Mouse (Mus musculus) neural tube, embryonic 13.5 days (tissue): ENCODE measurements around the gene Hs6st1. TPM values are rescaled to one million over a fixed set of nuclear protein-coding genes. Genes with fewer than 3 reads are reported as not detected.
"Not testable (repeated sequence)": the region's sequence is repeated elsewhere in the genome, so short reads cannot be mapped to it uniquely, and the experiment has no call there.

ENCODE experiments used
- ATAC-seq: fragments of 200-750 bp; cut with Nextera tagmentation; 2 replicates; pipeline ENCODE4 v1.8.0; 2017; ENCODE audit warnings: low read depth, mild to moderate bottlenecking, moderate TSS enrichment, moderate library complexity
- H3K27ac ChIP-seq: fragments of 300-500 bp; sonication (generic); replicated peaks from 2 replicates; pipeline ENCODE4 v1.5.1; 2015; ENCODE audit warnings: moderate library complexity, mild to moderate bottlenecking, inconsistent platforms
- H3K27me3 ChIP-seq: fragments of 300-500 bp; sonication (generic); 2 replicates; pipeline ENCODE4 v1.6.1; 2015; ENCODE audit warnings: mild to moderate bottlenecking, inconsistent platforms
- H3K36me3 ChIP-seq: fragments of 300-500 bp; sonication (generic); 2 replicates; pipeline ENCODE4 v1.6.1; 2015; ENCODE audit warnings: mild to moderate bottlenecking, inconsistent platforms
- H3K4me1 ChIP-seq: fragments of 300-500 bp; sonication (generic); replicated peaks from 2 replicates; pipeline ENCODE4 v1.6.1; 2015; ENCODE audit warnings: inconsistent platforms
- H3K4me2 ChIP-seq: fragments of 300-500 bp; sonication (generic); 2 replicates; pipeline ENCODE4 v1.6.1; 2015; ENCODE audit warnings: inconsistent platforms, mild to moderate bottlenecking, moderate library complexity
- H3K4me3 ChIP-seq: fragments of 300-500 bp; sonication (generic); 2 replicates; pipeline ENCODE4 v1.5.1; 2015; ENCODE audit warnings: mild to moderate bottlenecking, inconsistent platforms
- H3K9ac ChIP-seq: fragments of 300-500 bp; sonication (generic); 2 replicates; pipeline ENCODE4 v1.6.1; 2015; ENCODE audit warnings: moderate library complexity, mild to moderate bottlenecking, inconsistent platforms
- H3K9me3 ChIP-seq: fragments of 300-500 bp; sonication (generic); 2 replicates; pipeline ENCODE4 v1.6.1; 2016; ENCODE audit warnings: inconsistent platforms
- WGBS: fragments of 180-500 bp; shearing (Covaris S2); methylation state at CpG from one replicate; pipeline ENCODE4 v1.1.7; 2015; 5-methylcytosine and 5-hydroxymethylcytosine counted together
- polyA plus RNA-seq: library from polyadenylated mRNA; unstranded; fragments of >200 nt; fragmentation: Nextera tagmentation; extraction: Ambion mirVana; gene quantifications from 2 replicates; pipeline ENCODE4 v1.2.1, GENCODE M21; 2015

Gene Hs6st1
- polyA plus RNA-seq = 12.0 and 16.9 TPM in 2 replicates

DNA sequence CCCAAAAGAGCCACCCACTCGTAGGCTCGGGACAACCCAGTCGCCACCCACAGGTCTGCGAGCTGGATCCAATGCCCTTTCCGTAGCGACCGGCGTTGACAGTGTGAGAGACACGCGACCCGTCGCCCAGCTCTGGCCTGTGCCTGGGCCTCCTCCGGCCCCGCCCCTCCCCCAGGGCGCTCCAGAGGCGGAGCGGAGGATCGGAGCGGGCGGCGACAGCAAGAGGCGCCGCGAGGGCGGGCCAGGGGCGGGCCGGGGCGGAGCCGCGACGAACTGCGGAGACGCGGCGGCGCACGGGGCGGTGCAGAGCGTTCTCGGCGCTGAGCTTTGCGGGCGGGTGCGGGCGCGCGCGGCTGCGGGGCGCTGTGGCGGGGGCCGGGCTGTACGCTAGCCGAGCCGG, at the start of gene Hs6st1:
Hs6st1 (plus strand) TSS at position 325 of the 400 bp plus-strand sequence.
- H3K4me2 ChIP-seq = peak within 1 kb of the TSS; percentile 98
- H3K27me3 ChIP-seq = no peaks in the 10 kb centered on the region
- no peaks in the 10 kb centered on the region for H3K36me3 ChIP-seq
- H3K27ac ChIP-seq = peak within 1 kb of the TSS; percentile 89
- WGBS = under 1% methylated on average over 40 of the region's 55 CpGs
- H3K9me3 ChIP-seq = no peaks in the 10 kb centered on the region
- H3K4me1 ChIP-seq = peaks cover 72% of the 10 kb centered on the region
- peak; percentile 93 for ATAC-seq
- peak within 1 kb of the TSS; percentile 92 for H3K9ac ChIP-seq
- H3K4me3 ChIP-seq = peak within 1 kb of the TSS; percentile 91

DNA sequence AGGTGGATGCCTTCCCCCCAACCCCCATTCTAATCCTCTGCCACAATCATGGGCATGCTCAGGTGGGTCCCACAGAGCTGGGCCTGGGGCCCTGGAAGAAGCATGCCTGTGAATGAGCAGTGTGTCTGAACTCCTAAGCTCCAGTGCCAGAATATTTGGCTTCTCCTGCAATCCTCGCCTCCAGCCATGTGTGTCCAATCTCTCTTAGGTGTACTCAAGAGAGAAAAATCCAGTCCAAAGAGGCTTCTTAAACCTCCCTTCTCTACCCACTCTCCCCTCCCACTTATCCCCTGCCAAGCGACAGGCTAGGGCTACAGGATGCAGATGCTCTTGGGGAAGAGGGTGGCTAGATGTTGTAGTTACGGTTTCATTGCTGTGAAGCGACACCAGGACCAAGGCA, 49.6 kb upstream of the Hs6st1 start:
- no peaks in the 10 kb centered on the region for H3K27me3 ChIP-seq
- no peak overlapping the region for H3K9ac ChIP-seq
- peaks cover 14% of the 10 kb centered on the region for H3K4me1 ChIP-seq
- ATAC-seq = no peak
- H3K27ac ChIP-seq = no peak overlapping the region
- 91% methylated on average over 4 of the region's 4 CpGs for WGBS
- H3K4me2 ChIP-seq = no peak overlapping the region
- no peaks in the 10 kb centered on the region for H3K36me3 ChIP-seq
- no peak overlapping the region for H3K4me3 ChIP-seq
- H3K9me3 ChIP-seq = no peaks in the 10 kb centered on the region; the same call in 1 of the 2 replicates

DNA sequence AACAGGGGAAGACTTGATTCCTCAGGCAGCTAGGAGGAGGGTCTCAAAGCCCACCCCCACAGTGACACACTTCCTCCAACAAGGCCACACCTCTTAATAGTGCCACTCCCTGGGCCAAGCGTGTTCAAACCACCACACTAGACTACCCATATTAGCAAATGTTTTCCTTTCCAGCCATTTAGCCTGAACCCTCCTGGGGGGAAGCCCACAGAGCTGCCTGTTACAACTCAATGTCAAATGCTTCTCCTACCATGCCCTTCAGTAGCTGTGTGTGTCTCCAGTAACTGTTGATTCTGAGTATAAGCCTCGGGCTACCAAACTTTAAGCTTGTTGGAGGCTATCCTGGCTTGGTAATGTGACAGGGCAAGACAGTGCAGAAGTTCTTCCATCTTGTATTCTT, 49.0 kb upstream of the Hs6st1 start:
- no peaks in the 10 kb centered on the region for H3K27me3 ChIP-seq
- no peaks in the 10 kb centered on the region; the same call in 1 of the 2 replicates for H3K9me3 ChIP-seq
- H3K9ac ChIP-seq = no peak overlapping the region
- no peak for ATAC-seq
- no peak overlapping the region for H3K4me2 ChIP-seq
- H3K36me3 ChIP-seq = no peaks in the 10 kb centered on the region
- H3K4me3 ChIP-seq = no peak overlapping the region
- H3K27ac ChIP-seq = no peak overlapping the region
- peaks cover 14% of the 10 kb centered on the region for H3K4me1 ChIP-seq
- WGBS = 91% methylated on average over 2 of the region's 2 CpGs

- H3K4me2 ChIP-seq = no peak overlapping the region
- 93% methylated on average over 4 of the region's 4 CpGs for WGBS
Observed at GRCm38 (mm10) chr1:36020315-36020714, 47.9 kb upstream of the Hs6st1 start.

DNA sequence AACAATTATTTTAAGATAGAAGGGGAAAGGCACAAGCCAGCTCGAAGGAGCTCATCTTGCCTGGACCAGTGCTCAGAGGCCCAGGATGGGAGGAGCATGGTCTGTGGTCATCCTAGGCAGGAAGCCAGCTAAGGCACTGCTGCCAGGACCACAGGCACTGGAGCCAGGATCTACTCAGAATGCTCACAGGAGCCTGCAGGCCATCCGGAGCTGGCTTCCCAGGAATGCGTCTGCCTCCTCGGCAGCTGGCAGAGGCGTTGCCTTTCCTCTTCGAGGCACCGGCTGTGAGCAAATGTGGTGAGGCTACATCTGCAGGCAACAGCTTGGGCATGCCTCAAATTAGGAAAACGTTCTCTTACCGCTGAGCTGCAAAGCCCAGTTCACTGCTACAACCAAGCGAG, 37.8 kb upstream of the Hs6st1 start:
- Histone ChIP-seq H3K36me3 (no peaks in the 10 kb centered on the region), H3K4me2 (no peak overlapping the region), H3K4me3 (no peak overlapping the region), H3K9me3 (no peaks in the 10 kb centered on the region), H3K27me3 (no peaks in the 10 kb centered on the region), H3K27ac (no peak overlapping the region), H3K4me1 (no peaks in the 10 kb centered on the region), H3K9ac (no peak overlapping the region)
- no peak for ATAC-seq
- 74% methylated on average over 10 of the region's 10 CpGs for WGBS

More at GRCm38 (mm10) chr1:36020315-36020714, 47.9 kb upstream of the Hs6st1 start:
- Histone ChIP-seq H3K27me3 (no peaks in the 10 kb centered on the region), H3K27ac (no peak overlapping the region), H3K4me3 (no peak overlapping the region), H3K36me3 (no peaks in the 10 kb centered on the region), H3K9me3 (no peaks in the 10 kb centered on the region; the same call in 1 of the 2 replicates), H3K4me1 (peaks cover 14% of the 10 kb centered on the region), H3K9ac (no peak overlapping the region)
- ATAC-seq = no peak

GRCm38 (mm10) chr1:36038769-36039168, 29.4 kb upstream of the Hs6st1 start:
- no peak for ATAC-seq
- 92% methylated on average over 8 of the region's 8 CpGs for WGBS
- H3K4me1 ChIP-seq = no peaks in the 10 kb centered on the region
- no peak overlapping the region for H3K27ac ChIP-seq
- H3K9me3 ChIP-seq = 0 out of 2 replicates have a peak, but pooled peaks cover 13% of the 10 kb centered on the region
- no peak overlapping the region for H3K4me2 ChIP-seq
- H3K36me3 ChIP-seq = no peaks in the 10 kb centered on the region
- H3K4me3 ChIP-seq = no peak overlapping the region
- H3K27me3 ChIP-seq = no peaks in the 10 kb centered on the region
- no peak overlapping the region for H3K9ac ChIP-seq

GRCm38 (mm10) chr1:36042072-36042471, 26.1 kb upstream of the Hs6st1 start:
- Histone ChIP-seq H3K36me3 (no peaks in the 10 kb centered on the region), H3K4me3 (no peak overlapping the region), H3K27me3 (no peaks in the 10 kb centered on the region), H3K9me3 (peaks cover 15% of the 10 kb centered on the region; the same call in 1 of the 2 replicates), H3K4me1 (no peaks in the 10 kb centered on the region), H3K4me2 (no peak overlapping the region), H3K27ac (no peak overlapping the region), H3K9ac (no peak overlapping the region)
- WGBS = 79% methylated on average over 3 of the region's 3 CpGs
- no peak for ATAC-seq

DNA sequence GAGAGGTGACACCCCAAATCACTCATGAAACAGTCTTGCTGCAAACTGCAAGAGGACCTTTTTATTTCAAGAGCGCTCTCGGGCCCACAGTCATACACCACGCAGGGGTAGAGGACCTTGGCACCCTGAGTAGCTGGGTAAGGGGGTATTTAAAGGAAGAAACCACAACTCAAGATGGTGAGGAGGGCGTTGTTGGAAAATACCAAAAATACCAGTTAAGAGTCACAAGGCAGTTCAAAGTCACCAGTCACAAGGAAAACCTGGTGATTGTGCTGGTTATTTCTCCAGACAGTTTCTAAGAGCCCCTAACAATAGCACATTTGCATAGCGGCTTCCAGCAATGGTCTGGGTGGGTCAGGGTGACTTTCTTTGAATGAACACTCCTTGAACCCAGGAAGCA, 24.4 kb upstream of the Hs6st1 start:
- not testable (repeated sequence) for H3K4me3 ChIP-seq, ATAC-seq, H3K36me3 ChIP-seq, H3K27ac ChIP-seq, H3K9ac ChIP-seq, H3K4me2 ChIP-seq, H3K4me1 ChIP-seq, H3K27me3 ChIP-seq
- H3K9me3 ChIP-seq = peaks cover 15% of the 10 kb centered on the region; the same call in 1 of the 2 replicates
- whole genome bisulfite sequencing = 93% methylated on average over 5 of the region's 5 CpGs

GRCm38 (mm10) chr1:36044288-36044687, 23.9 kb upstream of the Hs6st1 start:
- Histone ChIP-seq H3K36me3 (no peaks in the 10 kb centered on the region), H3K4me3 (no peak overlapping the region), H3K4me1 (no peaks in the 10 kb centered on the region), H3K9me3 (peaks cover 15% of the 10 kb centered on the region; the same call in 1 of the 2 replicates), H3K9ac (no peak overlapping the region), H3K27me3 (no peaks in the 10 kb centered on the region), H3K4me2 (no peak overlapping the region), H3K27ac (no peak overlapping the region)
- WGBS = 86% methylated on average over 4 of the region's 4 CpGs
- no peak for ATAC-seq

DNA sequence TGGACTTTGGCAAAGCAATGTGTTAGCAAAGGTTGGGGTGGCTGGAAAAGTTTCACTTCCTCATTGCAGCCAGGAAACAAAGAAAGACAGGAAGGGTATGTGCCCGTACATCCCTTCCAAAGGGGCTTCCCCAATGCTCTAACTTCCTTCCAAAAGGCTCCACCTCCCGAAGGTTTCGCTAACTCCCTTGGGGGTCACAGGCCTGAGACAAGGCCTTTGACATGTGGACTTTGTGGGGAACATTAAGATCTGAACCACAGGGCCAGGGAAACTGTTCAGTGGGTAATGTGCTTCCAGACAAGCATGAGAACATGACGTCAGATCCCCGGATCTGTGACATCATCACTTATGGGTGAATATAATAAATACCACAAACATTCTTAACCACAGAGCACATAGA, 15.5 kb upstream of the Hs6st1 start:
- WGBS = 89% methylated on average over 5 of the region's 5 CpGs
- no peak overlapping the region for H3K4me3 ChIP-seq
- no peak for ATAC-seq

GRCm38 (mm10) chr1:36053566-36053965, 14.6 kb upstream of the Hs6st1 start:
- no peaks in the 10 kb centered on the region for H3K36me3 ChIP-seq
- no peak for ATAC-seq
- no peak overlapping the region for H3K27ac ChIP-seq
- no peaks in the 10 kb centered on the region for H3K27me3 ChIP-seq
- H3K9ac ChIP-seq = no peak overlapping the region
- no peaks in the 10 kb centered on the region for H3K4me1 ChIP-seq
- H3K4me3 ChIP-seq = no peak overlapping the region
- no peaks in the 10 kb centered on the region for H3K9me3 ChIP-seq
- H3K4me2 ChIP-seq = no peak overlapping the region
- 95% methylated on average over 2 of the region's 2 CpGs for WGBS

More for the DNA sequence above, 15.5 kb upstream of the Hs6st1 start:
- no peak overlapping the region for H3K9ac ChIP-seq
- no peaks in the 10 kb centered on the region for H3K4me1 ChIP-seq
- H3K4me2 ChIP-seq = no peak overlapping the region
- H3K27me3 ChIP-seq = no peaks in the 10 kb centered on the region
- H3K9me3 ChIP-seq = no peaks in the 10 kb centered on the region
- H3K36me3 ChIP-seq = no peaks in the 10 kb centered on the region
- H3K27ac ChIP-seq = no peak overlapping the region

- no peaks in the 10 kb centered on the region for H3K4me1 ChIP-seq
- H3K9ac ChIP-seq = no peak overlapping the region
- no peaks in the 10 kb centered on the region for H3K9me3 ChIP-seq
- H3K4me3 ChIP-seq = no peak overlapping the region
- H3K27ac ChIP-seq = no peak overlapping the region
- H3K4me2 ChIP-seq = no peak overlapping the region
- no peak for ATAC-seq
- 84% methylated on average over 9 of the region's 9 CpGs for WGBS
- H3K27me3 ChIP-seq = no peaks in the 10 kb centered on the region
- no peaks in the 10 kb centered on the region for H3K36me3 ChIP-seq
Observed at GRCm38 (mm10) chr1:36054182-36054966, 13.8 kb upstream of the Hs6st1 start.
